In the genomic region with DNA sequence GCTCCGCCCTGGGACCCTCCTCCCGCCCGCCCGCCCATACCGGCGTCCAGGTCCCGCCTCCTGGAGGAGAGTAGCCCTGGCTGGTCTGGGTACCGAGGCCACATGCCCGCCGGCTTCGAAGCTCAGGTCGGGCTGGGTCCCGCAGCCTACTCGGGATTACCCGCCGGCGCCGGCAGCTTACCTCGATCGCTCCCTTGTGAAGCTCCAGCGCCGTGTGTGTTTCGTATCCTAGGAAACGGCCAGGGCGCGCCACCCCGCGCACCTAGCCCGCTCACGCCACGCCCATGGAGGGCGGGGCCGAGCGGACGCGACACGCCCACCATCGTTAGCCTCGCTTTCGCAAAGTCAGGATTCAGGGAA, we compare ENCODE assay signal across 8 mouse cellular contexts. TPM values are rescaled to one million over a fixed set of nuclear protein-coding genes. Genes with fewer than 3 reads are reported as not detected.
DNase-seq lines count a peak whose midpoint lies in the region; ATAC-seq and TF ChIP-seq lines count a peak whose summit lies in the region.

Gene Mak, minus strand, starts transcription at position 286 of the 360 bp plus-strand sequence.

- peak; percentile 85 for ATAC-seq in erythroblast, adult 5-6 weeks (replicated peaks; ENCODE audit: low FRiP score, poor library complexity, severe bottlenecking)
- ATAC-seq in hindbrain, embryonic 12.5 days (ENCODE audit: low FRiP score), result peak; percentile 90
- peak; percentile 96 for ATAC-seq in lung, postnatal 0 days

- TF ChIP-seq CTCF in lung, postnatal 0 days (IDR thresholded peaks at IDR 0.05), result no peak

- H3K27me3 ChIP-seq in hindbrain, embryonic 12.5 days, result peaks cover 38% of the 10 kb centered on the region
- 0 out of 2 replicates have a peak, but pooled peaks cover 5% of the 10 kb centered on the region for H3K27me3 ChIP-seq in lung, postnatal 0 days (replicated peaks; ENCODE audit: insufficient read depth, low read length)

- peak within 1 kb of the TSS; percentile 46 for H3K4me3 ChIP-seq in hindbrain, embryonic 12.5 days
- H3K4me3 ChIP-seq in lung, postnatal 0 days (ENCODE audit: low read depth, low read length), result peak within 1 kb of the TSS; percentile 36

- TF ChIP-seq EP300 in lung, postnatal 0 days (IDR thresholded peaks at IDR 0.05), result no peak

- H3K9ac ChIP-seq in hindbrain, embryonic 12.5 days, result peak within 1 kb of the TSS; percentile 44
- no peak within 1 kb of the TSS for H3K9ac ChIP-seq in lung, postnatal 0 days (replicated peaks; ENCODE audit: low read depth)

- H3K9me3 ChIP-seq in hindbrain, embryonic 12.5 days (replicated peaks), result no peaks in the 10 kb centered on the region
- H3K9me3 ChIP-seq in lung, postnatal 0 days (ENCODE audit: low read length), result no peaks in the 10 kb centered on the region

- DNase-seq in CD4-positive helper T cell, adult 2 months (ENCODE audit: low read depth, low spot score), result peak; percentile 70
- DNase-seq in brain, adult 2 months (ENCODE audit: low read depth, low spot score), result peak; percentile 78
- DNase-seq in layer of hippocampus, postnatal 14 days (ENCODE audit: low spot score in 2 of 2), result peak; percentile 41
- DNase-seq in lung, postnatal 0 days (ENCODE audit: low spot score), result peak; percentile 78
- peak; percentile 84 for DNase-seq in retina, adult 2 months (ENCODE audit: low read depth, low spot score)
- DNase-seq in thymus, postnatal 14 days, result peak; percentile 66

- H3K4me2 ChIP-seq in hindbrain, embryonic 12.5 days (replicated peaks), result peak within 1 kb of the TSS; percentile 69
- H3K4me2 ChIP-seq in lung, postnatal 0 days (replicated peaks; ENCODE audit: low read depth, low read length), result peak within 1 kb of the TSS; percentile 68

- H3K36me3 ChIP-seq in hindbrain, embryonic 12.5 days, result no peaks in the 10 kb centered on the region
- H3K36me3 ChIP-seq in lung, postnatal 0 days (ENCODE audit: insufficient read depth, low read length), result no peaks in the 10 kb centered on the region

- H3K4me1 ChIP-seq in hindbrain, embryonic 12.5 days, result no peaks in the 10 kb centered on the region; the same call in 1 of the 2 replicates
- no peaks in the 10 kb centered on the region for H3K4me1 ChIP-seq in lung, postnatal 0 days (ENCODE audit: insufficient read depth, low read depth, low read length)

- WGBS in hindbrain, embryonic 12.5 days, result under 1% methylated on average over 40 of the region's 40 CpGs
- WGBS in lung, postnatal 0 days, result under 1% methylated on average over 38 of the region's 40 CpGs

- H3K27ac ChIP-seq in hindbrain, embryonic 12.5 days, result no peak within 1 kb of the TSS
- H3K27ac ChIP-seq in lung, postnatal 0 days (ENCODE audit: low read length), result no peak within 1 kb of the TSS

RNA-seq across cellular contexts. Expression of gene Mak, which starts in this region (rescaled TPM):
- not detected in 2 replicates for total RNA-seq in erythroblast, adult 5-6 weeks (2015; ENCODE audit: low replicate concordance)
- under 0.01 TPM in 1 of 2 replicates, not detected in the other for total RNA-seq in erythroblast, adult 5-6 weeks (2017; ENCODE audit: low replicate concordance)
- polyA plus RNA-seq in hindbrain, embryonic 12.5 days (2016; fragmentation: Nextera tagmentation; extraction: Ambion mirVana), result 1.2 and 1.9 TPM in 2 replicates
- total RNA-seq in layer of hippocampus, postnatal 14 days (2021), result under 1 TPM; 0.76 to 0.90 TPM
- 2.6 and 2.8 TPM in 2 replicates for polyA plus RNA-seq in lung, postnatal 0 days (2015; fragmentation: Nextera tagmentation; extraction: Ambion mirVana)

Comparison
In these comparisons a context has a peak if more than half of its experiments do, and no peak if none do; other contexts are left out.
1. Peak in ATAC-seq in erythroblast, adult 5-6 weeks; RNA of the gene not detected or under 1 TPM.
2. Peak in DNase-seq in layer of hippocampus, postnatal 14 days; RNA of the gene not detected or under 1 TPM.